Mouse (Mus musculus): ENCODE measurements around the gene Tenm1.

- TF ChIP-seq POLR2A (IDR thresholded peaks at IDR 0.05; ENCODE audit: low read depth, low read length) (no peak), CTCF (IDR thresholded peaks at IDR 0.05; ENCODE audit: extremely low read depth, insufficient read depth, insufficient read length, insufficient replicate concordance) (no peak)
Observed at GRCm38 (mm10) chrX:43467311-43467710, 38.4 kb upstream of the Tenm1 start.
